Mouse (Mus musculus) ES-CJ7 (cell line): ENCODE data around the gene Plekhg5.

ENCODE experiments used
- DNase-seq: peaks from one replicate; pipeline ENCODE4 v3.0.0; 2011; ENCODE audit warnings: low read depth, low spot score

The Plekhg5 gene

DNA sequence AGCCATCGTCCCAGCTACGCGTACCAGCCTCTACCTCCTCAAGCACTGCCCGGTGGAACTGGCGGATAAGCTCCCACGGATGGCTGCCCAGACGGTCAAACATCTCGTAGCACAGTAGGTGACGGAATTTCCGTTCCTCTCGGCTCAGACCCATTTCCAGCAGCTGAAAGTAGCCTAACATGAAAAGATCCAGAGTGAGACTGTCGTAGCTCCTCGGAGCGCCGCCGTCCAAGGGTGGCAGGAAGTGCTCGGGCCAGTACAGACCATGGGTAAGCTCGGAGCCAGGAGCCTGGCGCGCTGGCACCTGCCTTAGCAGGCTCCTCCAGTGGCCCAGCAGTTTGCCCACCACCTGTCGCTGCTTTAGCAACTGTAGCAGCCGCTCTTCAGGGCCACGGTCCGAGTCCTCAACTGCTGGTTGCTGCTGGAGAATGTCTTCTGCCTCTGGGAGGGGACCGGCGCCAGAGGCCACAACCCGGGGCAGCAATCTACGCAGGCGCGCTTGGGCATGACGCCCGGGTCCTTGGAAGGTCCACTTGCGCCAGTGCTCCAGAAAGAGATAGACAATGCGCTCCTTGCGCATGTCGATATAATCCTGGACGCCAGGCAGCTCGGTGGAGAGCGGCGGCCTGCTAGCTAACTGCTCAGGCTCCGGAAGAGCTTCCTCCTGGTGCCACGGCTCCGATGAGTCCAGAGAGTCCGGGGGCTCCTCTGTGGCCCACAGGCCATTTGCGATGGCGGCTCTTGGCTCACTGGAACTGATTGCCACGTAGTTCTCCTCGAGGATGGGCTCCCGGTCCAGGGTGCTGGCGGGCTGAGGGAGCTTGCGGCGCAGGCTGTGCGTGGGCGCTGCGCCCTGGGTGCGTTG is 53.1 kb downstream of the Plekhg5 start:
- DNase-seq: no peak

DNA sequence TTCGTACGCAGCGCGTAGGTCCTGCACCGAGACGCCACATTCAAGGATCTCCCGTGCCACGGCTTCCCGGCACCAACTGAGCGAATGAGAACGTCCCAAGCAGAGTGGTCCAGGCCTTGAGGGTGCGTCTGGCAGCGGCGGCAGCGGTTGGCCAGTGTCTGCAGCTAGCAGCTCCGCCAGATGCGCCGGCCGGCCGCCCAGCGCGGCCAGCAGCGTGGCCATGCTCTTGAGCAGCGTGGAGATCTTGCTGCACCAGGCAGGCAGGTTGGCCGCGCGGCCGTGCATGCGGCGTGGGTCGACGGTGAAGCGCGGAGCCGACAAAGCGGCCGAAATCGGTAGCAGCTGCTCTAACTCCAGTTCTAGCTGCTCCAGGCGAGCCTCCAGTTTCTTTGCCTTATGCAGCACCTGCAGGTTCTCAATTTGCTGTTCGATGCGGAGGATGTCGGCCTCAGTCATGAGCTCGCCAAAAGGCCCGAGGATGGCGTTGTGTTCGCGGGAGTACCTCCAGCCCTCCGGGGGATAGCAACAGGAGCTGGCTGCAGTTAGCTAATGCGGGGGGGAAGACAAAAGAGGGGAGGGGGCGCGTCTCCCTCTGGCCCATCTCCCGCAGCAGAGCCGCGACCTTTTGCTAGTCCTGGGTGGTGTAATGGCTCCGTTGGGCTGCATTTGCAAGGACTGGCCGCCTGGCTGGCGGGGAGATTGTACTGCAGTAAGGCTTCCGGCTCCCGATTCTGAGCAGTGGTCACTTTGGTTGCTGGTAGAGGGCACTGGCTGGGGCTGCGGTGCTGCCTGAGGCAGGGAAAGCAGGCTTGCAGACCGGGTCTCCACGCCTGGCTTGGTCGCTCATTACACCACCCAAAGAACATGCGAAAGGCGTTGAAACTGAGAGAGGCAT is 54.0 kb downstream of the Plekhg5 start:
- DNase-seq: no peak

DNA sequence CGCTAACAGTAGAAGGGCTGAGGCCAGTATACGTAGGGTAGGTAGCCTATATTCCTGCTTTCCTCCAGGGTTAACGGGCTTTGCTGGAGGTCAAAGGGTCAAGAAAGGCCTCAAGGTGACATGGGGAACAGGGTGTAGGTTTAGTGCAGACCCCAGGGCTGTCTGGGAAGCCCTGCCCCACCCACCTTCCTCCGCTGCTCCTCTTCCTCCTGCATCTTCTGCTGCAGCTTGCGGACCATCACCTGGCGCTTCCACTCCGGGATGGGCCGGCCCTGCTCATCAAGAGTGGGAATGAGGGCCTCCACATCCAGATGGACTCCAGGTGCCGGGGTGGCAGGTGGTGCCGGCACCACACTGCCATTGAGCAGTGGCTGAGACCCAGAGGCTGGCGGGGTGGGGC is 55.6 kb downstream of the Plekhg5 start:
- DNase-seq: no peak

- DNase-seq: no peak
Observed at GRCm38 (mm10) chr4:152128784-152129183, 56.5 kb downstream of the Plekhg5 start.

GRCm38 (mm10) chr4:152129395-152129930 is 57.2 kb downstream of the Plekhg5 start:
- no peak for DNase-seq

- DNase-seq: no peak
Observed at GRCm38 (mm10) chr4:152130771-152131653, 58.7 kb downstream of the Plekhg5 start.

DNA sequence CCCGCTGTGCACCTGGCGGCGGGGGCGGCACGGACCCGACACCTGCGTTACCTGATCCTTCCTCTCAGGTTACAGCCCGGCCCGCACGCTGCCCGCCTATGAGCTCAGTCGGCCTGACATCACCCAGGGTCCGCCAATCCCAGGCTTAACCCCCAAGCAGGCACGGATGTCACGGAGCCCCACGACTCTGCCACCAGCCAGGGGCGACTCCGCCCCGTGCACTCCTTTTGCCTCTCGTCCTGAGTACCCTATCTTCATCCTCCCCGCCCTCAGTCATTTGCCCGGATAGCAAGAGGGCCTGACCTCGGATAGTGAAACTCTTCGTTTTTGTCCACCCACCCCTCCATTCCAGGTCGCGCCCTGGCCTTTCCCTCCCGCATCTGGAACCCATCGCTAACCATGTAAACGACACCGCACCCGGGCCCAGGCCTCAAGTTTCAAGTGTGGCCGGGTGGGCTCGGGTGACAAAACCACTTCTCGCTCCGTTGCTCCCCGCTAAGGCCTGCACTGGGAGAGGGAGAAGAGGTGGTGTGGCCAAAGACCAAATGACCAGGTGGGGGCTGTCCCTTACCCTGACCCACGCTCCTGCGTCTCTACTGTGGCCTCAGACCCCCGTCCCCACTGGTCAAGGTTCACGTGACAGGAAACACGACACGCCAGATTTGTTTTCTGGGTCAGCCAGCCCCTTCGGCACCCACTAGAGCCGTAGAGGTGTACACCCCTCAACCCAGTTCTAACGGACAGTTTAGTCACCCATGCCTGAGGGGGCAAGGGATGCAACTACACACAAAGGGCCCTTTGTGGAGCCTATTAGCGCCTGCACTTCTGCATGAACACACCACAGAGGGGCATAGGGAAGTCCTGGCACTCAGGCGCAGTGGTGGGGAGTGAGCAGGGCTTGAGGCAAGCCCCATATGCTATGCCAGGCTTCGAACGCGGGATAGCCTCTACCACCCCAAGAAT is 59.8 kb downstream of the Plekhg5 start:
- peak; percentile 56 for DNase-seq

- DNase-seq: no peak
Observed at GRCm38 (mm10) chr4:152132772-152133169, 60.5 kb downstream of the Plekhg5 start.

DNA sequence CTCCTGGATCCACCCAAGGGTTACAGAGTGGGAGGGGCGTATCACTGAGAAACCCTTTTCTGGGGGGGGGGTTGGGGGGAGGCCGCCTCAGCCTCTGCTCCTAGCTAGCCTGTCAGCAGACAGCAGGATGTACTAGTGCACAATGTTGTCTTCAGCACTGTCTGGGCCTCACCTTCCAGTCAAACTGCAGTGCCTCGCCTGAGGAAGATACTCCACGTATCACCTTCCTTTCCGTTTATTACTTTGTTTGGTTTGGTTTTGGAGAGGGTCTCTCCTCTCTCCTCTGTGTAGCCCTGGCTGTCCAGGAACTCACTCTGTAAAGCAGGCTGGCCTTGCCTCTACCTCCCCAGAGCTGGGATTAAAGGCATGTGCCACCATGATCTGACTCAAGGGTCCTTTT is 60.9 kb downstream of the Plekhg5 start:
- no peak for DNase-seq

GRCm38 (mm10) chr4:152134507-152134906 is 62.2 kb downstream of the Plekhg5 start:
- DNase-seq: peak; percentile 85

GRCm38 (mm10) chr4:152135363-152135762 is 63.1 kb downstream of the Plekhg5 start:
- DNase-seq: no peak

GRCm38 (mm10) chr4:152136112-152136875 is 64.0 kb downstream of the Plekhg5 start:
- DNase-seq: peak; percentile 69

GRCm38 (mm10) chr4:152136876-152137250 is 64.6 kb downstream of the Plekhg5 start:
- no peak for DNase-seq

DNA sequence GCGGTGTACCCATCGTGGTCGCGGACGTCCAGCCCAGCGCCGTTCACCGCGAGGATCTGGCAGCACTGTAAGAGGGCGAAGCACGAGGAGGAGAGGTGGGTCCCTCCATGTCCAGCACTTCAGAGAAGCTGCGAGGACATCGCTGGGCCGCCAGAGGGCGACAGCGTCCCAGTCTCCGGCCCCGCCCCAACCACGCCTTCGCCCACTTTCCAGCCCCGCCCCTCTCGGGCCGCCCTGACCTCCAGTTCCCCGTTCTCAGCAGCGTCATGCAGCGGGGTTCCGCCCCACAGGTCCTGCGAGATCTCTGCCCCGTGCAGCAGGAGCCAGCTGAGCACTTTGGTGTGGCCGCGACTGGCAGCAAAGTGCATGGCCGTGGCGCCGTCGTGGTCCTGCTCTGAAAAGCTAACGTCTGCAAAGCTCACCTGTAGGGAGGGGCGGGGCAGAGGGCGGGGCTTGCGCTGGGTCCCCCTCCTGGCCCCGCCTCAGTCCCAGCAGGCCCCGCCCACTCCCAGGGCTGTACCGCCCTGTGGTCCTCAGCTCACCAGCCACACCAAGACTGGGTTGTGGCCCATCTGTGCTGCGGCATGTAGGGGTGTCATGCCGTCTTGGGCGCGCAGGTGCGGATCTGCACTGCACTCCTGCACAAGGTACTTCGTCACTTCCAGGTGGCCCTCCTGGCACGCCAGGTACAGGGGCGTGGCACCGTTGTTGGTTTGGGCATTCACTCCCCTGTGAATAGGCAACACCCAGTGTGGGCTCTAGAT is 66.4 kb downstream of the Plekhg5 start:
- peak; percentile 86 for DNase-seq

DNA sequence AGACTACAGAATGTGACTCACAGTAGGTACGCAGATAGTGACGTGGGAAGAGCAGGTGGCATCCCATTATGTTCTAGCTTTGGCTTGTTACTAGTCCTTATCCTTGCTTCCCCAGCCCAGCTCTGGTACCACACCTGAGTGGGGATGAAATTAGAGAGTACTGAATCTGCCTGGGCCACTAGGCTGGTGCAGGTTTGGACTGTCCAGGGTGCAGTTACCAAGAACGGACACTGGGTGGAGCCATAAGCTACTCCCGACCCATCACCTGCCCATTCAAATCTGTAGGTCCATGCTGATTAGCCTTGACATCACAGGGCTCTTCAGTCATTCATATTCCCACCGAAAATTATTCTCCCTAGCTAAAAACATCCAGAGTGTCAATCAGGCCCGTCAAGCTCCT is 68.1 kb downstream of the Plekhg5 start:
- peak; percentile 64 for DNase-seq

DNA sequence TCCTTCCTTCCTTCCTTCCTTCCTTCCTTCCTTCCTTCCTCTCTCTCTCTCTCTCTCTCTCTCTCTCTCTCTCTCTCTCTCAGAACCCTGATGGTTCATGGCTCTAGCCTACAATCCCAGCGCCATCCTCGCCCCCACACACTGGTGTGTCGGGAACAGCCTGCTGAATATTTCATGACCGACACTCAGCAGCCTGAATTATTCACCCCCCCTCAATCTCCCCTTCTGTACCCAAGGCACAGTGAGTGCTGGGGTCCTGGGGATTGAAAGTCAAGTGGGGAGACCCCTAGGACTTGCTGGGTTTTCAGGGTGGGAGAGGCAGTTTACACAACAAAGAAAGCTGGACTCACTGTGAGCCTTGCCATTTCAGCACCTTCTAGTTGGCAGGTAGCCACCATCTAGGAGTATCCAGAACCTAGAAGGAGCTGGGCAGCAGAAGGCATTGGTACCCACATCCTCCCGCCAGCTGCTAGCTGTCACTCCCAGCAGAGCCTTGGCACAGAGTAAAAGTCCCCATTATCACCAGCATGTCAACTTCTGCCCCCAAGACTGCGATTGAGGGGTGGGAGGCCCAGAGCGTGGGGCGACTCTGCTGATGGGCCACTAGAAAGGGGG is 69.3 kb downstream of the Plekhg5 start:
- no peak for DNase-seq

DNA sequence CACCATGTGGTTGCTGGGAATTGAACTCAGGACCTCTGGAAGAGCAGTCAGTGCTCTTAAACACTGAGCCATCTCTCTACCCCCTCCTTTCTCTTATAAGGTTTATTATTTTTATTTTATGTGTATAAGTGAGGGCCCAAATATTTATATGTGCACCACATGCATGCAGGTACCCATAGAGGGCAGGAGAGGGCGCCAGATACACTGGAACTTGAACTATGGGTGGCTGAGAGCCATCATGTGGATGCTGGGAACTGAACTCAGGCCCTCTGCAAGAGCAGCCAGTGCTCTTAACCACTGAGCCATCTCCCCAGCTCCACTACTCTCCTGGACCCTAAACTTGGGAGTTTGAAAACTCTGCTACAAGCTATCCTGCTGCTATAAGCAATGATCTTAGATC is 71.3 kb downstream of the Plekhg5 start:
- peak; percentile 51 for DNase-seq

DNA sequence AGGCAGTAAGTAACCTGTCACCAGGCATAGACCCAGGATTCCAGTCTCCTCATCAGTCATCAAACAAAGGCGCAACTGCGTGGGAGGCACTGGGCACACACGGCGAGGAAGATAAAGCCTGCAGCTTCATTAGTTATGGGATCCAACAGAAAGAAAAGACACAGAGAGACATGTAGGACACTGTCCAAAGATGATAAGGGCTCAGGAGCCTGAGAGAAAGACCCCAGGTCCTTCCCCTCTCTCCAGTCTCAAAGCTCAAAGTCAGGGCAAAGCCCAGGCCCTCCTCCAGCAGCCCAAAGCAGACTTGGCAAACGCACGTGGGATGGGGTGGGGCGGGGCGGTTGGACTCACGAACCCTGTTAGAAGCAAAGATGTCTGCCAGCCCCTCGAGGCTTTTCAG is 73.2 kb downstream of the Plekhg5 start:
- no peak for DNase-seq
